Mouse (Mus musculus): ENCODE data around the gene Ptprc.

GRCm38 (mm10) chr1:138085810-138086209 lies 89.7 kb downstream of the Ptprc start:
- no peak for TF ChIP-seq CTCF (IDR thresholded peaks at IDR 0.05; ENCODE audit: insufficient read depth, low read length)
- no peak for TF ChIP-seq POLR2A (IDR thresholded peaks at IDR 0.05; ENCODE audit: borderline replicate concordance, extremely low read depth, low read depth, low read length)

All from lung, adult 2 months (tissue).